Mouse (Mus musculus): ENCODE results near the gene Cchcr1. TPM values are rescaled to one million over a fixed set of nuclear protein-coding genes. Genes with fewer than 3 reads are reported as not detected.
"Not testable (repeated sequence)": the region's sequence is repeated elsewhere in the genome, so short reads cannot be mapped to it uniquely, and the experiment has no call there.

Gene Cchcr1
- polyA plus RNA-seq, 1 experiment from 2014 or later: 22.1 TPM

DNA sequence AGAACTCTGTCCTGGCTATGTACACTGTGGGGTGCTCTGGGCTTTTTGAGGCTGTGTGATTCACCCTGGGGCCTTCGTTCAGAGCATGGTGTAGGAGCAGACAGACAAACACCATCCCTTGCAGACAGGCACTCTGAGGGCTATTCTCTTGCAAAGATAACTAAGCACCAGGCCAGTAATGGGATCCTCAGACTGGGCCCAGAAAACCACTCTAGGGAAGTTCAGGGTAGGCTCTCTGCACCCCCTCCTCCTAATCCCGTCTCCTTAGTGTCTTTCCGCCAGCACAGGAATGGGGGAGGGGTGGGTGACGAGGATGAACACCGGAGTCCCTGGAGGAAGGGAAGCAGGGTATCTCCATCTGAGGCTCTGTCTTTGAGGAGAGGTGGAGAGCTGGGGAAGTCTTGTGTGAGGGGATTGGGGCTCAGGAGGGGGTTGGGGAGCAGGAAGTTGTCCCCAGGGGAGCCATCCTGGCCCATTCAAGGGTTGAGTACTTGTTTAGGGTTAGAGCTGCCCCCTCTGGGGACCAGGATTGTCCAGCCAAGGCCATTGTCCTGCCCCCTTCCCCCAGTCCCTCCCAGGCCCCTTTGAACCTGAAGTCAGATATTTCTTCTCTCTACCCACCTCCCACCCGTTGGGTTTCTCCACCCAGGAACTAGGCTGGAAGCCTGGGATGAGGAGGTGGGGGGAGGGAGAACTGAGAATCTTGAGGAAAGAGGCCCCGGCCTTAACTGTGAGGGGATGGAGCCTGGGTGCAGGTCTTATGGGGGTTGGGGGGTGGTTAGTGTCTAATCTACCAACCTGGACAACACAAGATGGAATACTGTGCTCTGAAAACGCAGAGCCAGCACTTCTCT, 12.0 kb upstream of the Cchcr1 start:
- 36% methylated on average over 8 of the region's 8 CpGs for WGBS
- ATAC-seq (ENCODE audit: low FRiP score, low read depth): no peak
- Histone ChIP-seq H3K9me3 (no peaks in the 10 kb centered on the region), H3K4me3 (no peak overlapping the region), H3K4me1 (peaks cover 10% of the 10 kb centered on the region), H3K9ac (no peak overlapping the region), H3K27me3 (peaks cover 42% of the 10 kb centered on the region), H3K4me2 (replicated peaks) (no peak overlapping the region), H3K36me3 (no peaks in the 10 kb centered on the region), H3K27ac (no peak overlapping the region)

DNA sequence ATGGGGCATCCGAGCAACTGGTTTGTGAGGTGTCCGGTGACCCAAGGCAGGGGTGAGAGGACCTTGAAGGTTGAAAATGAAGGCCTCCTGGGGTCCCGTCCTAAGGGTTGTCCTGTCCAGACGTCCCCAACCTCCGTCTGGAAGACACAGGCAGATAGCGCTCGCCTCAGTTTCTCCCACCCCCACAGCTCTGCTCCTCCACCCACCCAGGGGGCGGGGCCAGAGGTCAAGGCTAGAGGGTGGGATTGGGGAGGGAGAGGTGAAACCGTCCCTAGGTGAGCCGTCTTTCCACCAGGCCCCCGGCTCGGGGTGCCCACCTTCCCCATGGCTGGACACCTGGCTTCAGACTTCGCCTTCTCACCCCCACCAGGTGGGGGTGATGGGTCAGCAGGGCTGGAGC, 11.1 kb upstream of the Cchcr1 start, which contains the start of gene Pou5f1:
Pou5f1 (plus strand) TSS at position 243 of the 400 bp plus-strand sequence.
- Histone ChIP-seq H3K9me3 (no peaks in the 10 kb centered on the region), H3K27me3 (peaks cover 42% of the 10 kb centered on the region), H3K4me3 (no peak within 1 kb of the TSS), H3K27ac (no peak within 1 kb of the TSS), H3K36me3 (no peaks in the 10 kb centered on the region), H3K4me1 (peaks cover 10% of the 10 kb centered on the region), H3K9ac (no peak within 1 kb of the TSS), H3K4me2 (replicated peaks) (no peak within 1 kb of the TSS)
- ATAC-seq (ENCODE audit: low FRiP score, low read depth): no peak
- 54% methylated on average over 13 of the region's 13 CpGs for WGBS

DNA sequence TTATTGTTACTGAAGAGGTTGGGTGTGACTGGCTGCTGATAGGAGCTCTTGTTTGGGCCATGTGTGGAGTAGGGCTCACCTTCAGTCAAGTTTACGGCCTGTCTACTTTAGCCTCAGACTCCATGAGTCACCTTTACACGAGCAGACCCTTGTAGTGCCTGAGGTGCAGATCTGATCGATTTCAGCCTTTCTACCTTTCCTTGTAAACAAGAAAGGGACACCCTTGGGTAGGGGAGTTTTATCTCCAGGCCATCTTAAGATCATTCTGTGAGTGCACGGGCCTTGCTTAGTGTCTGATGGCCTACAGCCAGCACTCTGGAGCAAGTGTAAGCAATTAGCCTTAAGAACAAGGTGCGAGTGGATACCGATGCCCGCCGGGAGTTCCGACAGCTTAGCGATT, 10.0 kb upstream of the Cchcr1 start:
- ATAC-seq (ENCODE audit: low FRiP score, low read depth): no peak
- H3K4me1 ChIP-seq: peaks cover 9% of the 10 kb centered on the region
- H3K27ac ChIP-seq: no peak overlapping the region
- no peaks in the 10 kb centered on the region for H3K36me3 ChIP-seq
- no peak overlapping the region for H3K4me2 ChIP-seq (replicated peaks)
- no peak overlapping the region for H3K4me3 ChIP-seq
- WGBS: 14% methylated on average over 10 of the region's 10 CpGs
- no peak overlapping the region for H3K9ac ChIP-seq
- peaks cover 42% of the 10 kb centered on the region for H3K27me3 ChIP-seq
- no peaks in the 10 kb centered on the region for H3K9me3 ChIP-seq

DNA sequence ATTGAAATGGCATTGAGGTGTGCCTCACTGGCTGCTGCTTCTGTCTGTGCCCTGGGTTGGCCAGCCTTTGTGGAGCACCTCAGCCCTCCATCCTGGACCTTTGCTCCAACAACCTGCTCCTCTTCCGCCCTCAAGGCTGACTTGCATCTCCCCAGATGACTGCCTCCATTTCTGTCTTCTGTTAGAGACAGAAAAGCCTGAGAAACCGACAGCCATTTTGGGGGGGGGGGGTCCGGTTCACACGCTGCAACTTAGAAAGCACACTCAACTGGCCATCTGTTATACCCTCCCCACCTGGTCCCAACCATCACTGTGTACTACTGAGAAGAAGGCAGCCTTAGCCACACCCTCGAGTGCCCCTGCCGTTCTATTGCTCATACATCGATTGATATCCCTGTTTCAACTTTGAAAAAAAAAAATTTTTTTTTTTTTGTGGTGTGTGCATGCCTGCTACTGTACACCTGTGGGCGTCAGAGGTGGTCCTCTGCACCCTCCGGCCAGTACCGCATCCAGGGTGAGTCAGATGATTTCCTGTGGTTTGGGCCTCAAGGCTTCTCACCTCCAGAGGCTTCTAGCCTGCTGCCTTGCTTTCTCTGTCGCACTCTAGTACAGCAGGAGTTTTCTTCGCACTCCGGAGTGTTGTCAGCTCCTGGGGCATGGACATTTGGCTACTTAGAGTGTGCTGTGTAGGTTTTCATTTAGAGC, 9.2 kb upstream of the Cchcr1 start:
- no peak for ATAC-seq (ENCODE audit: low FRiP score, low read depth)
- WGBS: 22% methylated on average over 13 of the region's 13 CpGs
- Histone ChIP-seq H3K4me2 (replicated peaks) (no peak overlapping the region), H3K9ac (no peak overlapping the region), H3K36me3 (peaks cover 3% of the 10 kb centered on the region), H3K9me3 (no peaks in the 10 kb centered on the region), H3K27me3 (peaks cover 42% of the 10 kb centered on the region), H3K4me1 (peaks cover under 1% of the 10 kb centered on the region; the same call in 1 of the 2 replicates), H3K4me3 (no peak overlapping the region), H3K27ac (no peak overlapping the region)

DNA sequence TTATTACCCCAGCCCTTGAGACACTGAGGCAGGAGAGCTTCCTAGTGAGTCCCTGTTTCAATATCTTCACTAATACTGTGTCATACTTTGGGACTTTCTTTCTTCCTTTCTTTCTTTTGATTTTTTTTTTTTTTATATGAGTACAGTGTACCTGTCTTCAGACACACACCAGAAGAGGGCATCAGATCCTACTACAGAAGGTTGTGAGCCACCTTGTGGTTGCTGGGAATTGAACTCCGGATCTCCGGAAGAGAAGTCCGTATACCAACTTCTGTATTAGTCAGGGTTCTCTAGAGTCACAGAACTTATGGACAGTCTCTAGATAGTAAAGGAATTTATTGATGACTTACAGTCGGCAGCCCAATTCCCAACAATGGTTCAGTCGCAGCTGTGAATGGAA, 8.6 kb upstream of the Cchcr1 start:
- 56% methylated on average over 5 of the region's 5 CpGs for whole genome bisulfite sequencing
- H3K27ac ChIP-seq; H3K4me3 ChIP-seq; H3K4me1 ChIP-seq; H3K9ac ChIP-seq; H3K4me2 ChIP-seq (replicated peaks); ATAC-seq (ENCODE audit: low FRiP score, low read depth); H3K36me3 ChIP-seq; H3K9me3 ChIP-seq: not testable (repeated sequence)
- peaks cover 42% of the 10 kb centered on the region for H3K27me3 ChIP-seq

DNA sequence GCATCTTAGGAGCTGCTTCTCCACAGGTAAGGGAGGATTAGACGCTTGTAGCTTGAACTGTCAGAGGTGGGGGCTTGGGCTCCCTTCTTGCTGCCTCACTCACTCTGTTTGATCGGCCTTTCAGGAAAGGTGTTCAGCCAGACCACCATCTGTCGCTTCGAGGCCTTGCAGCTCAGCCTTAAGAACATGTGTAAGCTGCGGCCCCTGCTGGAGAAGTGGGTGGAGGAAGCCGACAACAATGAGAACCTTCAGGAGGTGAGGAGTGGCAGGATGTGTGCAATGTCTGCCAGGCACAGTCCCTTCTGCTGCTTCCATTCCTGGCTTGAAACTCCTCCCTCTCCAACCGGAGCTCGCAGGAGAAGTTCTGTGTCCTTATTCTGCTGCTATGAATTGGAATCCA, 7.6 kb upstream of the Cchcr1 start:
- 0 out of 2 replicates have a peak, but pooled peaks have one; percentile 28 for ATAC-seq (ENCODE audit: low FRiP score, low read depth)

DNA sequence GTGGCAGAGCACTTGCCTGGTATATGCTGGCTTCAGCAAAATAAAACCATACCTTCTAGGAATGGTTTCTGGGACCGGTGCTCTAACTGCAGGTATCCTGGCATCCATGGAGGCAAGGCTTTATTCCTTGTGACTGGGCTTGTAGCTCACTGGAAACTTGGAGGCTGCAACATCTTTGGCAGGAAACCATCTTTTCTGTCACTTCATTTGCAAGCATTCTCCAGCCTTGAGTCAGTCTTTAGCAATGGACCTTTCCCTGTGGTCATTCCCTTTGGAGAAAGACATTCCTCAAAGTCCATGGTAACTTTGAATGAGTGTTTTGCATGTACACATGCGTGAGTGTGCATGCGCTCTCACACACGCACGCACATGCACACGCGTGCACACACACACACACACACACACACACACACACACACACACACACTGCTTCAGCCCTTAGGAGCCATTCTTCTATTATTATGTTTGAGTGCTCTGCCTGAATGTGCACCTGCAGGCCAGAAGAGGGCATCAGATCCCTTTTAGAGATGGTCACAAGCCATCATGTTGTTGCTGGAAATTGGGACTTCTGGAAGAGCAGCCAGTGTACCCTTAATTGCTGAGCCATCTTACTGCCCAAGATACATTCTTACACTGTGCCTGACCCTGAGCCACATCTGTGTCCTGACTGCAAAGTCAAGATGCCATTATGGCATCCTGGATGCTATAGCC, 3.8 kb upstream of the Cchcr1 start:
- no peak overlapping the region for H3K4me3 ChIP-seq
- H3K4me2 ChIP-seq (replicated peaks): no peak overlapping the region
- no peak overlapping the region for H3K9ac ChIP-seq
- no peaks in the 10 kb centered on the region for H3K9me3 ChIP-seq
- peaks cover 8% of the 10 kb centered on the region for H3K27me3 ChIP-seq
- ATAC-seq (ENCODE audit: low FRiP score, low read depth): no peak
- H3K27ac ChIP-seq: no peak overlapping the region
- WGBS: 95% methylated on average over 7 of the region's 7 CpGs
- peaks cover 29% of the 10 kb centered on the region for H3K4me1 ChIP-seq
- peaks cover 10% of the 10 kb centered on the region for H3K36me3 ChIP-seq

More for the DNA sequence above, 7.6 kb upstream of the Cchcr1 start:
- H3K4me1 ChIP-seq: peaks cover 4% of the 10 kb centered on the region
- no peak overlapping the region for H3K4me2 ChIP-seq (replicated peaks)
- WGBS: 35% methylated on average over 8 of the region's 8 CpGs
- H3K9ac ChIP-seq: no peak overlapping the region
- H3K36me3 ChIP-seq: peaks cover 8% of the 10 kb centered on the region
- no peak overlapping the region for H3K27ac ChIP-seq
- H3K9me3 ChIP-seq: no peaks in the 10 kb centered on the region
- peaks cover 42% of the 10 kb centered on the region for H3K27me3 ChIP-seq
- no peak overlapping the region for H3K4me3 ChIP-seq

DNA sequence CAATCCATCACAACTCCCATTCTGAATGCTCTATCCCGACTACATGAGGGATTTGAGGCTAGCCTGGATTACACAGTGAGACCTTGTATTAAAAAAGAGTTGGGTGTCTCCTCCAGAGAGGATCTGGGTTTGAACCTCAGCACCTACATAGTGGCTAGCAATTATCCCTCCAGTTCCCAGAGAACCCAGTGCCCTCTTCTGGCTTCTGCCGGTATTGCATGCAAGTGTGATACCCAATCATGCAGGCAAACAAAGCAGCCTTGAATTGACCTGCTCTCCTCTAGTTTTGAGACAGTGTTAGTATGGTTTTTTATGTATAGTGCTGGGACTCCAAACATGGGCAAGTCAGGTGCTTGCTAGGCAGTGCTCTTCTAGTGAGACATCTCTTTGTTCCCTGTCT, 3.0 kb upstream of the Cchcr1 start:
- Histone ChIP-seq H3K4me1 (peaks cover 35% of the 10 kb centered on the region), H3K9me3 (no peaks in the 10 kb centered on the region), H3K9ac (no peak overlapping the region), H3K27ac (no peak overlapping the region), H3K4me3 (no peak overlapping the region), H3K4me2 (replicated peaks) (peak overlapping the region; percentile 87), H3K36me3 (peaks cover 10% of the 10 kb centered on the region), H3K27me3 (0 out of 2 replicates have a peak, but pooled peaks cover 2% of the 10 kb centered on the region)
- no peak for ATAC-seq (ENCODE audit: low FRiP score, low read depth)
- WGBS: 16% methylated on average over 2 of the region's 2 CpGs

DNA sequence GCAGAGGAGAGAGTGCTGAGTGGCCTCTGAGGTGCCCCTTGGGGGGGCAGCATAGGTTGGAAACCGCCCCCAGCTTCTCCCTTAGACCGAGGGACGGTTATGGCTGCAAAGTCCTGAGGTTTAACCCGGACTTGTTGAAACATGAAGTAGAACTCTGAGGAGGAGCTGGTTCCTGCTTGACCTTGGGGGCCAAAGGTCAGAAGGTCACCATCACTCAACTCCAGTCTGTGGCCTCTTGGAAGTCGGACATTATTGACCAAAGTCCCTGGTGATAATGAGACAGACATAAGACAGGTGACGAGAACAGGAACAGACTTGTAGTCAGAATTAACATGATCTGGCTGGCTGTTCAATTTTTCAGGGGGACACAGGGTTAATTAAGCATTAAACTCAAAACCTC, 2.1 kb upstream of the Cchcr1 start:
- Histone ChIP-seq H3K27me3 (no peaks in the 10 kb centered on the region), H3K9me3 (no peaks in the 10 kb centered on the region), H3K36me3 (peaks cover 10% of the 10 kb centered on the region), H3K4me3 (peak overlapping the region; percentile 63), H3K4me2 (replicated peaks) (peak overlapping the region; percentile 87), H3K9ac (peak overlapping the region; percentile 77), H3K27ac (no peak overlapping the region), H3K4me1 (peaks cover 35% of the 10 kb centered on the region)
- ATAC-seq (ENCODE audit: low FRiP score, low read depth): no peak
- 33% methylated on average over 6 of the region's 6 CpGs for WGBS

DNA sequence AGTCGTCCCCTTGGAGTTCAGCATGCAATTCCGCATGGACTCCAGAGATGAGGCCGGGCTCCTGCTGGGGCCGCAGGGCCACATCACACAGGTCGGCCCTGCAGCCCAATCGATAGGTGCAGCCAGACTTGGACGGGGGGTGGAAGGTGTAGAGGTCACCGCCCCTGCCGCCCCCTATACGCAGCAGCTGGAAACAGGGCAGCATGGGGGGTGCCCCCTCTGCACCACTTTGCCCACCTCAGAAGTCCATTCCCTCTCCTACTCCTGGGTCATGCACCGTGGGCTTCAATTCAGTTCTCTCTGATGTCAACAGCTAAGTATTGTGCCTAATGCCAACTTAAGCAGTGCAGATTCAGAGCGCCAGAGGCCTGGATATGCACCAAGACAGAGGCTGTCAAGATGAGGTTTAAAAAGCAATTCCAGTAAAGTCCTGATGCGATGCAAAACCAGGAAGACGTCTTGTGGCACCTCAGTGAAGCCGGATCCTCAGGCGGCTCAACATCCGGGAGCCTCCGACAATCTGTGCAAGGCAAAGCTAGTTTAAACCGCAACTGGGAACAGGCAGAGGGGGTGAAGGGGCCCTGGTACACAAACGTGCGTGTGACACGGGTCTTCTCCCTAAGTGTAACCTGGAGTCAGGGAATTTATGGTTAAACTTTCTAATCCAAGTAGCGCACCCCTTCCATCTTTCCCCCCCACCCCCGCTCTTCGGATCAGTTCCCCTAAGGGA, 824 bp upstream of the Cchcr1 start:
- Histone ChIP-seq H3K4me3 (peak overlapping the region; percentile 63), H3K9me3 (no peaks in the 10 kb centered on the region), H3K9ac (peak overlapping the region; percentile 77), H3K27ac (no peak overlapping the region), H3K4me1 (peaks cover 35% of the 10 kb centered on the region), H3K36me3 (peaks cover 15% of the 10 kb centered on the region), H3K27me3 (no peaks in the 10 kb centered on the region), H3K4me2 (replicated peaks) (peak overlapping the region; percentile 87)
- 7% methylated on average over 25 of the region's 25 CpGs for WGBS
- ATAC-seq (ENCODE audit: low FRiP score, low read depth): no peak

DNA sequence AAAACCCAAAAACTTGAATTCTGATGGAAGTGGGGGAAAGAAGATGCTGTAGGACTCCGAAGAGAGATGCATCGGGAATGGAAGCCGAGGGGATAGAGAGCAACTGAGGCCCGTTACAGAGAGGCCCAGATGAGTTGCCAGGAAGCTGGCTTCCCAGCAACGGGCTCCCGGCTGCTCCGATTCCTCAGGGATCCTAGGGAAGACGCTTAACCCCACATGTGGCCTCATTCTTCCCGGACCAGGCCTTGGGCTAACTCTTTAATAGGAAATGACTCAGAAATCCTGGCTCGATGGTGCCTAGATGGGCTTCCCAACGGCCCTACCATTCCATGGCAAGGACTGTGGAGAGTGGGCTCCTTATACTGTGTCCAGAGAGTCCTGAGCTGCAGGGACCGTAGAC, 626 bp downstream of the Cchcr1 start:
- H3K4me2 ChIP-seq (replicated peaks): peak overlapping the region; percentile 87
- peak overlapping the region; percentile 63 for H3K4me3 ChIP-seq
- WGBS: 8% methylated on average over 12 of the region's 12 CpGs
- no peak for ATAC-seq (ENCODE audit: low FRiP score, low read depth)
- peaks cover 28% of the 10 kb centered on the region for H3K36me3 ChIP-seq
- H3K27me3 ChIP-seq: no peaks in the 10 kb centered on the region
- H3K9me3 ChIP-seq: no peaks in the 10 kb centered on the region
- H3K9ac ChIP-seq: peak overlapping the region; percentile 74
- peak overlapping the region; percentile 61; the same call in 1 of the 2 replicates for H3K27ac ChIP-seq
- peaks cover 35% of the 10 kb centered on the region for H3K4me1 ChIP-seq

Data from limb, embryonic 13.5 days (tissue).